Mouse (Mus musculus): ENCODE measurements at regions not wholly inside any gene's neighbourhood (a gene's known extent, or its start where the extent isn't known, plus 50 kb on each side); places are given as distances from the start of the nearest gene placed in this dataset.

GRCm38 (mm10) chr4:142291366-142291765 is 52.2 kb upstream of the Kazn start:
- no peaks in the 10 kb centered on the region for H3K36me3 ChIP-seq (ENCODE audit: control insufficient read depth, insufficient read depth, low read length)
- H3K9me3 ChIP-seq (replicated peaks; ENCODE audit: control insufficient read depth, low read length): no peaks in the 10 kb centered on the region
- no peak overlapping the region for H3K4me2 ChIP-seq (ENCODE audit: low read depth, low read length)
- H3K9ac ChIP-seq (ENCODE audit: low read length): no peak overlapping the region
- no peak overlapping the region for H3K4me3 ChIP-seq (replicated peaks; ENCODE audit: low read length)
- H3K27me3 ChIP-seq (ENCODE audit: control insufficient read depth, insufficient read depth, low read length): no peaks in the 10 kb centered on the region
- no peaks in the 10 kb centered on the region for H3K4me1 ChIP-seq (ENCODE audit: control insufficient read depth, insufficient read depth, low read length)
- no peak overlapping the region for H3K27ac ChIP-seq (ENCODE audit: low read length)
- ATAC-seq (ENCODE audit: insufficient read depth, low FRiP score): no peak
- WGBS: 88% methylated on average over 3 of the region's 3 CpGs

All from stomach, embryonic 16.5 days (tissue).